Mouse (Mus musculus) neural tube, embryonic 11.5 days (tissue): ENCODE measurements around the gene Plekha6. TPM values are rescaled to one million over a fixed set of nuclear protein-coding genes. Genes with fewer than 3 reads are reported as not detected.
"Not testable (repeated sequence)": the region's sequence is repeated elsewhere in the genome, so short reads cannot be mapped to it uniquely, and the experiment has no call there.

ENCODE experiments used
- ATAC-seq: fragments of 200-750 bp; cut with Nextera tagmentation; 2 replicates; pipeline ENCODE4 v1.8.0; 2017; ENCODE audit warnings: moderate number of reproducible peaks, mild to moderate bottlenecking, moderate TSS enrichment, moderate library complexity; ENCODE audit not compliant: insufficient read depth, low FRiP score, low TSS enrichment
- DNase-seq: peaks from one replicate; pipeline ENCODE4 v3.0.0-alpha.2; 2015; ENCODE audit warnings: low spot score
- H3K27ac ChIP-seq: fragments of 300-500 bp; sonication (generic); 2 replicates; pipeline ENCODE4 v1.5.1; 2014; ENCODE audit warnings: low read depth, mild to moderate bottlenecking, low read length
- H3K27me3 ChIP-seq: fragments of 300-500 bp; sonication (generic); 2 replicates; pipeline ENCODE4 v1.6.1; 2014; ENCODE audit warnings: mild to moderate bottlenecking, low read length, mixed read lengths; ENCODE audit not compliant: control insufficient read depth, insufficient read depth
- H3K36me3 ChIP-seq: fragments of 300-500 bp; sonication (generic); 2 replicates; pipeline ENCODE4 v1.6.1; 2014; ENCODE audit warnings: mild to moderate bottlenecking, low read length, moderate library complexity, mixed read lengths; ENCODE audit not compliant: control insufficient read depth, insufficient read depth
- H3K4me1 ChIP-seq: fragments of 300-500 bp; sonication (generic); 2 replicates; pipeline ENCODE4 v1.6.1; 2014; ENCODE audit warnings: low read length, mixed read lengths; ENCODE audit not compliant: control insufficient read depth, insufficient read depth
- H3K4me2 ChIP-seq: fragments of 300-500 bp; sonication (generic); 2 replicates; pipeline ENCODE4 v1.6.1; 2014; ENCODE audit warnings: low read depth, mild to moderate bottlenecking, moderate library complexity
- H3K4me3 ChIP-seq: fragments of 300-500 bp; sonication (generic); 2 replicates; pipeline ENCODE4 v1.5.1; 2014; ENCODE audit warnings: low read depth, low read length
- H3K9ac ChIP-seq: fragments of 300-500 bp; sonication (generic); 2 replicates; pipeline ENCODE4 v1.6.1; 2014; ENCODE audit warnings: mild to moderate bottlenecking, low read length
- H3K9me3 ChIP-seq: fragments of 300-500 bp; sonication (generic); 2 replicates; pipeline ENCODE4 v1.6.1; 2016; ENCODE audit warnings: low read length; ENCODE audit not compliant: control insufficient read depth
- WGBS: fragments of 180-500 bp; shearing (Covaris S2); extraction: QIAGEN DNeasy Blood & Tissue Kit; methylation state at CpG from one replicate; pipeline ENCODE4 v1.1.7; 2014; 5-methylcytosine and 5-hydroxymethylcytosine counted together
- polyA plus RNA-seq: library from polyadenylated mRNA; unstranded; fragments of >200 nt; fragmentation: Nextera tagmentation; extraction: Ambion mirVana; gene quantifications from 2 replicates; pipeline ENCODE4 v1.2.1, GENCODE M21; 2014

The Plekha6 gene
- polyA plus RNA-seq, 1 experiment from 2014 or later: 12.5 TPM

GRCm38 (mm10) chr1:133331142-133331541 lies 167.1 kb downstream of the Plekha6 start:
- Histone ChIP-seq H3K4me1 (peaks cover 4% of the 10 kb centered on the region; the same call in 1 of the 2 replicates), H3K9me3 (no peaks in the 10 kb centered on the region), H3K4me3 (no peak overlapping the region), H3K4me2 (no peak overlapping the region), H3K36me3 (no peaks in the 10 kb centered on the region), H3K27me3 (peaks cover 7% of the 10 kb centered on the region; the same call in 1 of the 2 replicates), H3K9ac (no peak overlapping the region), H3K27ac (no peak overlapping the region)
- no peak for DNase-seq
- no peak for ATAC-seq
- WGBS: 61% methylated on average over 3 of the region's 3 CpGs

- H3K4me2 ChIP-seq: no peak overlapping the region
- H3K36me3 ChIP-seq: no peaks in the 10 kb centered on the region
- 88% methylated on average over 11 of the region's 11 CpGs for WGBS
- DNase-seq: no peak
- no peak overlapping the region for H3K27ac ChIP-seq
- H3K9ac ChIP-seq: no peak overlapping the region
- no peak overlapping the region for H3K4me3 ChIP-seq
- H3K4me1 ChIP-seq: peaks cover 4% of the 10 kb centered on the region; the same call in 1 of the 2 replicates
- H3K27me3 ChIP-seq: peaks cover 7% of the 10 kb centered on the region; the same call in 1 of the 2 replicates
- no peaks in the 10 kb centered on the region for H3K9me3 ChIP-seq
- no peak for ATAC-seq
Observed at GRCm38 (mm10) chr1:133332656-133333430, 168.8 kb downstream of the Plekha6 start.

GRCm38 (mm10) chr1:133333937-133334336 lies 169.9 kb downstream of the Plekha6 start:
- Histone ChIP-seq H3K4me3 (no peak overlapping the region), H3K27me3 (peaks cover 7% of the 10 kb centered on the region; the same call in 1 of the 2 replicates), H3K9me3 (no peaks in the 10 kb centered on the region), H3K9ac (no peak overlapping the region), H3K4me2 (no peak overlapping the region), H3K36me3 (no peaks in the 10 kb centered on the region), H3K27ac (no peak overlapping the region), H3K4me1 (peaks cover 4% of the 10 kb centered on the region; the same call in 1 of the 2 replicates)
- ATAC-seq: no peak
- DNase-seq: no peak
- 77% methylated on average over 6 of the region's 6 CpGs for WGBS

- H3K36me3 ChIP-seq, H3K27me3 ChIP-seq, DNase-seq, ATAC-seq, H3K9me3 ChIP-seq, H3K27ac ChIP-seq, H3K4me2 ChIP-seq, H3K4me1 ChIP-seq, H3K9ac ChIP-seq, H3K4me3 ChIP-seq: not testable (repeated sequence)
- 64% methylated on average over 1 of the region's 1 CpGs for WGBS
Observed at GRCm38 (mm10) chr1:133340403-133340802, 176.4 kb downstream of the Plekha6 start.

GRCm38 (mm10) chr1:133344357-133344756 lies 180.3 kb downstream of the Plekha6 start:
- no peaks in the 10 kb centered on the region for H3K9me3 ChIP-seq
- H3K27me3 ChIP-seq: no peaks in the 10 kb centered on the region
- H3K4me1 ChIP-seq: no peaks in the 10 kb centered on the region
- H3K36me3 ChIP-seq: no peaks in the 10 kb centered on the region
- 82% methylated on average over 2 of the region's 2 CpGs for WGBS
- ATAC-seq (no peak), DNase-seq (no peak)
- H3K4me3 ChIP-seq: no peak overlapping the region
- no peak overlapping the region for H3K27ac ChIP-seq
- no peak overlapping the region for H3K4me2 ChIP-seq
- no peak overlapping the region for H3K9ac ChIP-seq

- no peak for ATAC-seq
Observed at GRCm38 (mm10) chr1:133346531-133346930, 182.5 kb downstream of the Plekha6 start.

GRCm38 (mm10) chr1:133347226-133347625 lies 183.2 kb downstream of the Plekha6 start:
- Histone ChIP-seq H3K36me3 (no peaks in the 10 kb centered on the region), H3K9me3 (no peaks in the 10 kb centered on the region), H3K4me3 (no peak overlapping the region), H3K9ac (no peak overlapping the region), H3K27me3 (no peaks in the 10 kb centered on the region), H3K4me1 (no peaks in the 10 kb centered on the region), H3K27ac (no peak overlapping the region), H3K4me2 (no peak overlapping the region)
- 67% methylated on average over 3 of the region's 3 CpGs for WGBS
- ATAC-seq: no peak
- DNase-seq: no peak

More at GRCm38 (mm10) chr1:133346531-133346930, 182.5 kb downstream of the Plekha6 start:
- 86% methylated on average over 9 of the region's 9 CpGs for WGBS
- no peak overlapping the region for H3K4me2 ChIP-seq
- DNase-seq: no peak
- no peaks in the 10 kb centered on the region for H3K9me3 ChIP-seq
- no peak overlapping the region for H3K4me3 ChIP-seq
- H3K4me1 ChIP-seq: no peaks in the 10 kb centered on the region
- H3K27ac ChIP-seq: no peak overlapping the region
- H3K36me3 ChIP-seq: no peaks in the 10 kb centered on the region
- H3K9ac ChIP-seq: no peak overlapping the region
- H3K27me3 ChIP-seq: no peaks in the 10 kb centered on the region

GRCm38 (mm10) chr1:133347693-133348520 lies 183.9 kb downstream of the Plekha6 start:
- Histone ChIP-seq H3K4me2 (no peak overlapping the region), H3K9me3 (no peaks in the 10 kb centered on the region), H3K9ac (no peak overlapping the region), H3K4me3 (no peak overlapping the region), H3K27ac (no peak overlapping the region), H3K27me3 (no peaks in the 10 kb centered on the region), H3K36me3 (no peaks in the 10 kb centered on the region), H3K4me1 (no peaks in the 10 kb centered on the region)
- 79% methylated on average over 11 of the region's 11 CpGs for WGBS
- peak; percentile 3 for DNase-seq
- ATAC-seq: no peak
